Mouse (Mus musculus): ENCODE results near the gene Patz1. TPM values are rescaled to one million over a fixed set of nuclear protein-coding genes. Genes with fewer than 3 reads are reported as not detected.

Patz1 gene
- polyA plus RNA-seq, 1 experiment = 30.1 TPM

DNA sequence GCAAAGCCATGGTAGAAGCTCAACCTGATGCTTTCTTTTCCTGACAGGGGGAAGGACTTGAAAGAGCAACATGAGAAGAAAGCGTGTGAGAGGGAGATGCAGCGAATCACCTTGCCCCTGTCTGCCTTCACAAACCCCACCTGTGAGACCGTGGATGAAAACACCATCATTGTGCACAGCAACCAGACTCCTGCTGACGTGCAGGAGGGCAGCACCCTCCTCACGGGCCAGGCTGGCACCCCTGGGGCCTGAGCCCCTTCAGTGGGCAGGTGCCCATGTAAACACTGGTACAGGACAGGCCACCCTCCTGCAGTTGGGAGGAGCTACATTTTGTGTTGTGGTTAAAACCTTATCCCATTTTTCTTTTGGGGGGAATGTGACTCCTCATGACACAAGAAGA, 52.8 kb downstream of the Patz1 start:
- Histone ChIP-seq H3K4me1 (ENCODE audit: control insufficient read depth, insufficient read depth, low read length) (peaks cover 5% of the 10 kb centered on the region), H3K4me3 (ENCODE audit: insufficient read depth, low read length) (no peak overlapping the region), H3K27ac (ENCODE audit: insufficient read depth, low read length) (no peak overlapping the region)
- no peak for TF ChIP-seq POLR2A (IDR thresholded peaks at IDR 0.05; ENCODE audit: extremely low read depth, insufficient read depth, low read length)
- no peak for TF ChIP-seq CTCF (IDR thresholded peaks at IDR 0.05; ENCODE audit: extremely low read depth, insufficient read depth, low read length)

GRCm38 (mm10) chr11:3344916-3345315, 56.2 kb downstream of the Patz1 start:
- Histone ChIP-seq H3K4me3 (ENCODE audit: insufficient read depth, low read length) (no peak overlapping the region), H3K4me1 (ENCODE audit: control insufficient read depth, insufficient read depth, low read length) (no peaks in the 10 kb centered on the region), H3K27ac (ENCODE audit: insufficient read depth, low read length) (no peak overlapping the region)
- TF ChIP-seq POLR2A (IDR thresholded peaks at IDR 0.05; ENCODE audit: extremely low read depth, insufficient read depth, low read length) = no peak
- TF ChIP-seq CTCF (IDR thresholded peaks at IDR 0.05; ENCODE audit: extremely low read depth, insufficient read depth, low read length) = no peak

DNA sequence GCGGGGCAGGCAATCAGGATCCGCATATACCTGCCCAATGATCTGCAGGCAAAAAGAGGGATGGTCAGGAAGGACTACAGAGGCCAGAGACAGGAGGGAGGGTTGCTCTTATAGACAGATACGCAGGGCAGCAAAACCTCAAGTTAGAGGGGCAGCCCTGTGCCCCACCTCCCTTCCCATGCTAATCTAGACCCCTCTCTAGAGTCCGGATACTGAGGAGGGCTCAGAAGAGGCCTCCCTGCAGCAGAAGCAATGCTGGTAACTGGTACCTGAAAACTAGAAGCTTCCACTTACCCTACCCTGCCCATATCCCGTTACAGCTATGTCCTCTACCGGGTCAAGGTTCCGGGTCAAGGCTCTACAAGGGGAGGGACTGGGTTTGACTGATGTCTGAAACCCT, 57.7 kb downstream of the Patz1 start:
- TF ChIP-seq CTCF (IDR thresholded peaks at IDR 0.05; ENCODE audit: extremely low read depth, insufficient read depth, low read length) (no peak), POLR2A (IDR thresholded peaks at IDR 0.05; ENCODE audit: extremely low read depth, insufficient read depth, low read length) (no peak)
- no peaks in the 10 kb centered on the region for H3K4me1 ChIP-seq (ENCODE audit: control insufficient read depth, insufficient read depth, low read length)
- no peak overlapping the region for H3K27ac ChIP-seq (ENCODE audit: insufficient read depth, low read length)
- H3K4me3 ChIP-seq (ENCODE audit: insufficient read depth, low read length) = no peak overlapping the region

GRCm38 (mm10) chr11:3347091-3347834, 58.6 kb downstream of the Patz1 start:
- peak; percentile 87 for TF ChIP-seq CTCF (IDR thresholded peaks at IDR 0.05; ENCODE audit: extremely low read depth, insufficient read depth, low read length)
- no peak for TF ChIP-seq POLR2A (IDR thresholded peaks at IDR 0.05; ENCODE audit: extremely low read depth, insufficient read depth, low read length)
- Histone ChIP-seq H3K4me3 (ENCODE audit: insufficient read depth, low read length) (no peak overlapping the region), H3K27ac (ENCODE audit: insufficient read depth, low read length) (no peak overlapping the region), H3K4me1 (ENCODE audit: control insufficient read depth, insufficient read depth, low read length) (no peaks in the 10 kb centered on the region)

- H3K27ac ChIP-seq (ENCODE audit: insufficient read depth, low read length) = no peak overlapping the region
- no peak for TF ChIP-seq POLR2A (IDR thresholded peaks at IDR 0.05; ENCODE audit: extremely low read depth, insufficient read depth, low read length)
- TF ChIP-seq CTCF (IDR thresholded peaks at IDR 0.05; ENCODE audit: extremely low read depth, insufficient read depth, low read length) = no peak
These were observed 59.1 kb downstream of the Patz1 start for GRCm38 (mm10) chr11:3347835-3348195.

DNA sequence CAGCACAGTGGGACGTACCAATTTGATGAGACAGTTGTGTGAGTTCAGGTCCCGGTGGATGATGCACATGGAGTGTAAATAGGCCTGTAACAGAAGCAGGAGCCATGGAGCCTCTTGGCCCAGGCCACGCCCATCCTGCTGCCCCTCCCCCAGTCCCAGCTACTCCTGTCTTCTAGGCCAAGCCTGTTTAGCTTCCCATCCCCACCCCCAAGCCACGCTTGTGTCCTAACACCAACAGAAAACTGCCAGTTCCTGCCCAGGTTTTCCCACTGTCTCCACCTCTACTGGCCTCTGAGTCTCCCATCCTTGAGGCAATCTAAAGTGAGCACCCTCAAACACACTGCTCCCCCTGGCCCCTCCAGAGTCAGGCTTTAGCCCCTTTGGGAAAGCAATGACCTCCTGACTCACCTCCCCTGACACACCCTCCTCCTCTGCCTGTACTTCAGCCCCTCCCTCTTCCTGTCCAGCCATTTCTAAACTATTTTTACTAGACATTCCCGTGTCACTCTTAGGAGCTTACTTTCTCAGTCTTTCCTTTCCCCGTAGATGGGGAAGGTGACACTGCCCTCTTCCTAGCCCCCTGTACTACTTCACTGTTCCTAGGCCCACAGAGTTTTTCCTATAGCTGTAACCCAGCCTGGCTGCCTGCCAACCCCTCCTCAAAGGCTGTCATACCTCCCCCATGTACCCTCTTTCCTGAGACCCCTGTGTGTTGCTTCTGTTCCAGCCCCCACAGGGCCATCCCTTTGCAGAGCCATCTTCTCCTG, 60.1 kb downstream of the Patz1 start:
- H3K4me1 ChIP-seq (ENCODE audit: control insufficient read depth, insufficient read depth, low read length) = no peaks in the 10 kb centered on the region
- no peak for TF ChIP-seq CTCF (IDR thresholded peaks at IDR 0.05; ENCODE audit: extremely low read depth, insufficient read depth, low read length)
- TF ChIP-seq POLR2A (IDR thresholded peaks at IDR 0.05; ENCODE audit: extremely low read depth, insufficient read depth, low read length) = no peak
- H3K4me3 ChIP-seq (ENCODE audit: insufficient read depth, low read length) = no peak overlapping the region
- H3K27ac ChIP-seq (ENCODE audit: insufficient read depth, low read length) = no peak overlapping the region

More at GRCm38 (mm10) chr11:3347835-3348195, 59.1 kb downstream of the Patz1 start:
- H3K4me1 ChIP-seq (ENCODE audit: control insufficient read depth, insufficient read depth, low read length) = no peaks in the 10 kb centered on the region
- no peak overlapping the region for H3K4me3 ChIP-seq (ENCODE audit: insufficient read depth, low read length)

DNA sequence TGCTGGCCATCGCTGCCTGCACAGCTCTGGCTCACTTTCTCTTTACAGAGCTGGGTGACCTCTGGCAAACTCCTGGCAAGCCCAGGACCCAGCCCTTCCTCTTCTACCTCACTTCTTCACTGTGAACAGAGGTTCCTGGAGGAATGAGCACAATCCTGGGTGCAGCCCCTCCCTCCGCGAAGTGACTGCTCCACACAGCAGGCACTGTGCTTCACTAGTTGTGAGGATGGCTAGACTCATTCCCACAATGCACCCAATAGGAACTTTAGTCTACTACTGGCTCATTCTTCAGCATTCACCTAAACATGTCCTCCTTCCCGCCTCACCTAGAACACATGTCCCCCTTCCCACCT, 60.6 kb downstream of the Patz1 start:
- no peaks in the 10 kb centered on the region for H3K4me1 ChIP-seq (ENCODE audit: control insufficient read depth, insufficient read depth, low read length)
- H3K4me3 ChIP-seq (ENCODE audit: insufficient read depth, low read length) = no peak overlapping the region
- H3K27ac ChIP-seq (ENCODE audit: insufficient read depth, low read length) = no peak overlapping the region
- TF ChIP-seq CTCF (IDR thresholded peaks at IDR 0.05; ENCODE audit: extremely low read depth, insufficient read depth, low read length) (no peak), POLR2A (IDR thresholded peaks at IDR 0.05; ENCODE audit: extremely low read depth, insufficient read depth, low read length) (no peak)

GRCm38 (mm10) chr11:3352131-3352530, 63.5 kb downstream of the Patz1 start:
- no peaks in the 10 kb centered on the region for H3K4me1 ChIP-seq (ENCODE audit: control insufficient read depth, insufficient read depth, low read length)
- no peak overlapping the region for H3K4me3 ChIP-seq (ENCODE audit: insufficient read depth, low read length)
- H3K27ac ChIP-seq (ENCODE audit: insufficient read depth, low read length) = no peak overlapping the region
- TF ChIP-seq CTCF (IDR thresholded peaks at IDR 0.05; ENCODE audit: extremely low read depth, insufficient read depth, low read length) = no peak
- no peak for TF ChIP-seq POLR2A (IDR thresholded peaks at IDR 0.05; ENCODE audit: extremely low read depth, insufficient read depth, low read length)

DNA sequence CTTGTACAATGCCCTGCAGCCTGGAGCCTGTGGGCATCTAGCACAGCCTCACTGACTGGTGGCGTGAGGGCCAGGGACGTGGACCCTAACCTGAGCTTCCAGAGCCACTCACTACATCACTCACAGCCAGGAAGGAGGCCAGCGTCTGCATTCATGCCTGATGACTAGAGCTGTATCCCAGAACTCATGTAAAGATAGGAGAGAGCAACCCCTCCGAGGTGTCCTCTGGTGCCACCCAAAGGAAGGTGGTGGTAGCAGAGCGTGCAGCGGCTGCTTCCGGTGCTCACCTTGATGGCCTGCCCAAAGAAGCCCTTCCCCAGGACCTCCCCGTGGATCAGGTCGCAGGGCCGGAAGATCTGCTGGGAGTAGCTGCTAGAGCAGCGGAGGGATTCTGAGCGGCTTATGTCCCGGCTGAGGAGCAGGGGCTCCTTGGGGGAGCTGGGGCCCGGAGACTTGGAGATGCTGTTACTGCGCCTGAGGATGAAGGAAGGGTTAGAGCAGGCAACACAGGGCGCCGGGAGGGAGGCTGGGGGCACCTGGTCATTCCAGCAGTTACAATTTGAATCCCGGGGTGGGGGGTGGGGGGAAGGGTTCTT, 64.4 kb downstream of the Patz1 start:
- no peak overlapping the region for H3K27ac ChIP-seq (ENCODE audit: insufficient read depth, low read length)
- H3K4me1 ChIP-seq (ENCODE audit: control insufficient read depth, insufficient read depth, low read length) = no peaks in the 10 kb centered on the region
- TF ChIP-seq CTCF (IDR thresholded peaks at IDR 0.05; ENCODE audit: extremely low read depth, insufficient read depth, low read length) = 0 out of 2 replicates have a peak, but pooled peaks have one; percentile 25
- TF ChIP-seq POLR2A (IDR thresholded peaks at IDR 0.05; ENCODE audit: extremely low read depth, insufficient read depth, low read length) = no peak
- no peak overlapping the region for H3K4me3 ChIP-seq (ENCODE audit: insufficient read depth, low read length)

Other genes with a start within 250 kb of the Patz1 start
- 34.7 and 43.1 TPM in 2 replicates for gene Sfi1, start 95.4 kb upstream of the Patz1 start, polyA plus RNA-seq (2012; rRNA removed)
- 48.1 and 55.8 TPM in 2 replicates for gene Eif4enif1, start 86.5 kb upstream of the Patz1 start, polyA plus RNA-seq (2012; rRNA removed)
- gene Drg1, start 22.5 kb upstream of the Patz1 start, polyA plus RNA-seq (2012; rRNA removed) = 77.1 and 88.5 TPM in 2 replicates
- gene Pik3ip1, start 41.5 kb downstream of the Patz1 start, polyA plus RNA-seq (2012; rRNA removed) = 41.3 and 42.6 TPM in 2 replicates
- 140 and 153 TPM in 2 replicates for gene Limk2, start 120.3 kb downstream of the Patz1 start, polyA plus RNA-seq (2012; rRNA removed)
- gene Rnf185, start 163.5 kb downstream of the Patz1 start, polyA plus RNA-seq (2012; rRNA removed) = 28.7 and 29.3 TPM in 2 replicates
- 2.6 and 2.9 TPM in 2 replicates for gene Pla2g3, start 199.4 kb downstream of the Patz1 start, polyA plus RNA-seq (2012; rRNA removed)
- 38.4 and 39.0 TPM in 2 replicates for gene Inpp5j, start 215.9 kb downstream of the Patz1 start, polyA plus RNA-seq (2012; rRNA removed)
- 243 and 244 TPM in 2 replicates for gene Selenom, start 225.8 kb downstream of the Patz1 start, polyA plus RNA-seq (2012; rRNA removed)